ENCODE assay signal across 8 mouse cellular contexts in the genomic region with DNA sequence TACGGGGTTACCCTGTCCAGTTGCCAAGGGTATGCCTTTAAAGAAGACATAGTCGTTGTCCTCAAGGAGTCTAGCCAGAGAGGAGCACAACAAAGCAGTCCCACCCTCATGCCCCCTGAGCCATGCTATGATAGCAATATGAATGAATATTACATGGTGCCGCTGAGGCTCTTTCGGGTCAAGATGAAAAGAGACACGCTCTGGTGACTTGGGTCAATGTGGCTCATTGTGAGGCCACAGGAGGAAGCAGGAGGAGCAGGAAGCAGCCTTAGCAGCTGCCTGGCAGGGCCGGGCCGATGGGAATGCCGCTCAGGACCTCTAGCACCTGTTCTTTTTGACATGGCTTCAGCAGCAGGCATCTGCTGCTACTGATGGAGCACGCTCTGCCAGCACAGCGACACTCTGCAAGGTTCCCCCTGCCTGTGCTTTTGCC.
A peak's percentile ranks its signal among the peaks of the same experiment; 100 is the strongest.
DNase-seq lines count a peak whose midpoint lies in the region; ATAC-seq and TF ChIP-seq lines count a peak whose summit lies in the region.

No protein-coding gene starts in this region.

- H3K9ac ChIP-seq in kidney, embryonic 16.5 days (replicated peaks; ENCODE audit: low read length) = no peak overlapping the region
- H3K9ac ChIP-seq in hindbrain, postnatal 0 days (replicated peaks; ENCODE audit: low read length) = no peak overlapping the region
- no peak overlapping the region for H3K9ac ChIP-seq in neural tube, embryonic 11.5 days (ENCODE audit: low read length)

- no peaks in the 10 kb centered on the region for H3K36me3 ChIP-seq in kidney, embryonic 16.5 days (ENCODE audit: insufficient read depth, low read length)
- H3K36me3 ChIP-seq in hindbrain, postnatal 0 days (ENCODE audit: insufficient read depth, low read length) = no peaks in the 10 kb centered on the region
- H3K36me3 ChIP-seq in neural tube, embryonic 11.5 days (ENCODE audit: control insufficient read depth, insufficient read depth, low read length) = no peaks in the 10 kb centered on the region

- no peaks in the 10 kb centered on the region for H3K9me3 ChIP-seq in kidney, embryonic 16.5 days (ENCODE audit: low read length)
- H3K9me3 ChIP-seq in hindbrain, postnatal 0 days (ENCODE audit: low read length) = no peaks in the 10 kb centered on the region
- no peaks in the 10 kb centered on the region for H3K9me3 ChIP-seq in neural tube, embryonic 11.5 days (ENCODE audit: control insufficient read depth, low read length)

- 0 out of 2 replicates have a peak, but pooled peaks have one; percentile 51 for ATAC-seq in kidney, embryonic 16.5 days (ENCODE audit: low FRiP score, low TSS enrichment)
- peak; percentile 92 for ATAC-seq in hindbrain, postnatal 0 days
- ATAC-seq in neural tube, embryonic 11.5 days (ENCODE audit: insufficient read depth, low FRiP score, low TSS enrichment) = peak; percentile 53

- WGBS in kidney, embryonic 16.5 days = 69% methylated on average over 10 of the region's 10 CpGs
- WGBS in hindbrain, postnatal 0 days = 16% methylated on average over 10 of the region's 10 CpGs
- 42% methylated on average over 10 of the region's 10 CpGs for WGBS in neural tube, embryonic 11.5 days

- H3K27me3 ChIP-seq in kidney, embryonic 16.5 days (ENCODE audit: insufficient read depth, low read length) = no peaks in the 10 kb centered on the region
- H3K27me3 ChIP-seq in hindbrain, postnatal 0 days (ENCODE audit: insufficient read depth, low read length) = no peaks in the 10 kb centered on the region
- no peaks in the 10 kb centered on the region for H3K27me3 ChIP-seq in neural tube, embryonic 11.5 days (ENCODE audit: control insufficient read depth, insufficient read depth, low read length)

- H3K4me3 ChIP-seq in kidney, embryonic 16.5 days (ENCODE audit: low read length) = no peak overlapping the region
- no peak overlapping the region for H3K4me3 ChIP-seq in hindbrain, postnatal 0 days (ENCODE audit: low read length)
- no peak overlapping the region for H3K4me3 ChIP-seq in neural tube, embryonic 11.5 days (ENCODE audit: low read depth, low read length)

- no peak for TF ChIP-seq CTCF in hindbrain, postnatal 0 days (IDR thresholded peaks at IDR 0.05; ENCODE audit: low read depth)

- DNase-seq in kidney, postnatal 10 days = no peak
- DNase-seq in embryo, embryonic 9.5 days (ENCODE audit: extremely low spot score) = peak; percentile 53
- DNase-seq in hindbrain, postnatal 0 days (ENCODE audit: low spot score) = peak; percentile 67
- DNase-seq in neural tube, embryonic 11.5 days (ENCODE audit: low spot score) = peak; percentile 67
- DNase-seq in adrenal gland, adult 2 months = no peak
- DNase-seq in right cerebral cortex, postnatal 10 days (ENCODE audit: low spot score in 2 of 2) = no peak
- no peak for DNase-seq in adrenal gland, postnatal 10 days

- no peak overlapping the region for H3K27ac ChIP-seq in kidney, embryonic 16.5 days (ENCODE audit: low read length)
- peak overlapping the region; percentile 48; the same call in 1 of the 2 replicates for H3K27ac ChIP-seq in hindbrain, postnatal 0 days
- H3K27ac ChIP-seq in neural tube, embryonic 11.5 days (ENCODE audit: low read depth, low read length) = 0 out of 2 replicates have a peak overlapping the region, but pooled peaks have one; percentile 44

- no peaks in the 10 kb centered on the region for H3K4me1 ChIP-seq in kidney, embryonic 16.5 days (ENCODE audit: insufficient read depth, low read length)
- peaks cover 4% of the 10 kb centered on the region; the same call in 1 of the 2 replicates for H3K4me1 ChIP-seq in hindbrain, postnatal 0 days (ENCODE audit: insufficient read depth, low read length)
- no peaks in the 10 kb centered on the region for H3K4me1 ChIP-seq in neural tube, embryonic 11.5 days (ENCODE audit: control insufficient read depth, insufficient read depth, low read length)

- no peak overlapping the region for H3K4me2 ChIP-seq in kidney, embryonic 16.5 days (replicated peaks; ENCODE audit: low read depth, low read length)
- H3K4me2 ChIP-seq in hindbrain, postnatal 0 days (ENCODE audit: low read depth, low read length) = no peak overlapping the region
- no peak overlapping the region for H3K4me2 ChIP-seq in neural tube, embryonic 11.5 days (ENCODE audit: low read depth)

Comparison
In these comparisons a context has a peak if more than half of its experiments do, and no peak if none do; other contexts are left out.
1. DNase-seq: peak in embryo, embryonic 9.5 days (single experiment), hindbrain, postnatal 0 days (single experiment) and neural tube, embryonic 11.5 days (single experiment); none in kidney, postnatal 10 days (single experiment), adrenal gland, adult 2 months (single experiment), right cerebral cortex, postnatal 10 days (0 of 2) and adrenal gland, postnatal 10 days (single experiment).
2. Peak in every context shown above with its lines, with median percentiles within 50 percentile points of each other: ATAC-seq.